Mouse (Mus musculus) layer of hippocampus, postnatal 14 days (tissue): ENCODE measurements around the gene Jaml. TPM values are rescaled to one million over a fixed set of nuclear protein-coding genes. Genes with fewer than 3 reads are reported as not detected.

ENCODE experiments used
- DNase-seq, 2 experiments: peaks; one replicate each; pipeline ENCODE4 v3.0.0; 2021 to 2022; ENCODE audit warnings: low spot score in 2 of 2, mixed read lengths in 1 of 2
- total RNA-seq, 2 experiments: library from RNA; stranded (reverse); gene quantifications; 2 replicates each; pipeline ENCODE4 v1.2.3; 2021

Gene Jaml
- total RNA-seq, 2 experiments from 2014 or later = 0.24 to 0.39 TPM

DNA sequence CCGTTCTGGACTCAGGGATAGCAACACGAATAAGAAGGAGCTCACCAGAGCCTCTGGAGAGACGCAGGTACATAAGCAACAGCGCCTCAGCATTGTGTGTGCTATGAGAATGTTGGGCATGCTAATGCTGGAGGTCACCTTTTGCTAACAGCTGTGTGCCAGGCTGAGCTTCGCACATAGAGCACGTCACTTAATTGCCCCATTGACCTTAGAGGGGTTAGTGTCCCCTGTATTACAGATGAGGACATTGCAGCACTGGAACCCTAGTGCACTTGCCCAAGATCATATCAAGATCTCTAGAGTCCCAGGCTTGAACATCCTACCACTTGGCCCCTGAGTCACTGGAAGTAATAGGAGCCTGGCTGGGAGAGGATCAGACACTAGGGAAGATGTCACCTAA, 41.6 kb downstream of the Jaml start:
- no peak for DNase-seq

DNA sequence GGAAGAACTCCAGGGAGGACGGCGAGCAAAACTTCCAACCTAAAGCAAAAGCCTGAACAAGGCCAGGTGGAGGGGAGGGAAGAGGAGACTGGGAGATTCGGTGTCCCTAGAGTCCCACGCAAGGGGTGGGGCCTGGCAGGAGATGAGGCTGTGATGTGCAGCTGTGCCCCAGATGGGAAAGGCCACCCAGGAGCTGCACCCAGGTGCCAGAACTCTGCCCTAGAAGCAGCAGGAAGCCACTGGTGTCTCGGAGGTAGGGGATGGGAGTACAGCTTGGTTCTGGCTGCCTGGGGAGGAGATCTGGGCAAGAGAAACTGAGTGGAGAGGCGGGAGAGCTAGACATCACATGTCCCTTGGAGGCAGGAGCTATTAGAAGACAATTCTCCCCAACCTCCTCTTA, 42.0 kb downstream of the Jaml start:
- DNase-seq = peak; percentile 20 to 30

- DNase-seq = peak; percentile 76 to 80
These were observed 42.8 kb downstream of the Jaml start for GRCm38 (mm10) chr9:45121769-45122168.

DNA sequence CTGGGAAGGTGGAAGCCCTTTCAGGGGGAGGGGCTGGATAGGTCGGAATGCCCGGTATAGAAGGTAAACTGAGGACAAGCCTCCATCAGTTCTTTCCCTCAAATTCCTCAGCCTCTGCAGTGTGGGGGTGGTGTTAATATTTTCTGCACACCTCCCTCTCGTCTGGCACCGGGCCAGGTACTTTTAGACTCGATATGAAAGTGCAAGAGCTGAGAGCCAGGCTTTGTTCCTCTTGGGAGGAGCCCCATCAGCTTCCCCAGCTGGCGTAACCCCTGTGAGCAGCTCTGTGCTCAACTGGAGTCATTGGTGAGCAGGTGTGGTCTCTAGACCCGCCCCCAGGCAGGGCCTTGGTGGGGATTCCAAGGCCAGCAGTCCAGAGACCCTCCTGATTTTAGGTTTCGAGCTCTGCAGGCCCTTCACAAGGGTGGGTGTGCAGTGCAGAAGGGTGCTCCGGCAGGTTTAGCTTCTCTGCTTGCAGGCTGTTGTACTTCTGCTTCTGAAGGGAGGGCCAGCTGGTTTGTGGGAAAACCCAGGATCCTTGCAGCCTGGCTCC, 43.3 kb downstream of the Jaml start:
- DNase-seq = peak; percentile 63 to 77

- no peak for DNase-seq
These were observed 46.2 kb downstream of the Jaml start for GRCm38 (mm10) chr9:45125211-45125610.

- DNase-seq = no peak
These were observed 48.0 kb downstream of the Jaml start for GRCm38 (mm10) chr9:45126941-45127340.

GRCm38 (mm10) chr9:45130119-45130518, 51.1 kb downstream of the Jaml start:
- DNase-seq = no peak

DNA sequence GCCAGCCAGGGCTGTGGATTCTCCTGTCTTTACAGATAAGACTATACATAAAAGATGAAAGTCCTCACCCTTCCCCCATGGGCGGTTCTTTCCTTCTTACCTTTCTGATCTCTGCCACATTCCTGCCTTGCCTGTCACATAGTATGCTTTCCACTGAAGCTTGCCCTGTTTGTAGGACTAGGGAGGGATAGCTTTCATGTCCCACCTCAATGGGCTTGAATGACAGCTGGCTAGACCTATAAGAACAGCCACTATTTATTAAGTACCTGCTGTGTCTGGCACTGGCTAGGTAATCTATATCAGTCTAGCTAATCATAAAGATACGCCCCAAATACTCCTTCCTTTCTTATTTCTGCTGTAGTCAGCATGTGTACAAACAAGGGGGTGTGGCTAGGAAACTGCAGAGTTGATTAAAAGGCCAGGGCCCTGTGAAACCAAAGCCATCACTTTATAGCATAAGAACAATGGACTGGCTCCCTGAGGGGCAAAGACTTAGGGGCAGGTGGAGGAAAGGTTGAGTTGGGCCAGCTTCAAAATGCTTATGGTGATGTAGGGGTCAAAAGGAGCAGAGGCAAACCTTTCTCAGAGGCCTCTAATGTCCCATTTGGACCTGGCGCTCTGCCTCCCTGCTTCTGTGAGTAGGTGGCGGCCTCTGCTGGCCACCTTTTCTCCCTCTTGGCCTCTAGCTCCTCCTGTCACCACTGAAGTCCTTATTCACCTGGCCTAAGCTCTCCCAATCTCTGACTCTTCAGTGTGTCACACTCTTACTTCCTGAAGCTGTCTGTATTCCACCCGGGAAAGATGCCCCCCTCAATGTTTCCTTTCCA, 54.7 kb downstream of the Jaml start:
- DNase-seq = no peak

GRCm38 (mm10) chr9:45136442-45137169, 57.6 kb downstream of the Jaml start:
- no peak for DNase-seq

DNA sequence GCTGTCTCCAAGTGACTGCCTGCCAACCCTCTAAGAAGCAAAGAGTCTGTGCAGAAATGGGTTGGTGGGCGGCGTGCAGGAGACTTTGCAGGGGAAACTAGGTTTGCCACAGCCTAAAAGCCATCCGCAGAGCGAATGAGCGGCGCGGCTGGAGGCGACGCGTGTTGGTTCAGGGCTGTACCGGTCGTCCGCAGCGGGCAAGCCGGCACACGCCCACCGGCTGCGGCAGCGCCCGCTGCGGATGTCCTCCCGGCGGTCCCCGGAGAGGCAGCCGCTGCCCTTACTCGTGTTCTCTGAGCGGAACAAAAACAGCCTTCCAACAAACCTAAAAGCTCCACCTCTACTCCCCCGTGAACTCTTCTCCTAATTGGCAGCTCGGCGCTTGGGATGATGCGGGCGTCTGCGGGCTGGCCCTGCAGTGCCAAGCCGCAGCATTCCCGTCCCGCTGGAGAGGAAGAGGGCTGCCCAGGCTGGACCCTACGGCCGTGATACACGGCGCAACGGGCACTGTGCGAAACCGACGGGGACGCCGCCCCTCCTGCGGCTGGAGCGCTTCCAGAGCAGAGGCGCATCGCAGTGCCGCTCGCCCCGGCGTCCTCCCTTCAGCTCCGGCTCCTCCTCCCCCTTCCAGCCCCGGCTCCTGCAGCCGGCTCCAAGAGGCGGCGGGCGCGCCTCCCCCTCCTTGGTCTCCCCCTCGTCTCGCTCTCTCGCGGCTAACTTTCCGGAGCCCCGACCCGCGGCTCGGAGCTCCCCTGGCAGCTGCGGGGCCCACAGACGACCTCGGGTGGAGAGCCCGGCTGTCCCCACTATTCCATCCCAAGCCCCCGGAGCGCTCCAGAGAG, 59.4 kb downstream of the Jaml start, which contains the start of gene Scn4b:
Gene Scn4b (plus strand): TSS at position 205 of the 842 bp plus-strand sequence.
- peak in 1 of 2 experiments; percentile 15 for DNase-seq

- DNase-seq = no peak
These were observed 60.1 kb downstream of the Jaml start for GRCm38 (mm10) chr9:45139082-45139481.

DNA sequence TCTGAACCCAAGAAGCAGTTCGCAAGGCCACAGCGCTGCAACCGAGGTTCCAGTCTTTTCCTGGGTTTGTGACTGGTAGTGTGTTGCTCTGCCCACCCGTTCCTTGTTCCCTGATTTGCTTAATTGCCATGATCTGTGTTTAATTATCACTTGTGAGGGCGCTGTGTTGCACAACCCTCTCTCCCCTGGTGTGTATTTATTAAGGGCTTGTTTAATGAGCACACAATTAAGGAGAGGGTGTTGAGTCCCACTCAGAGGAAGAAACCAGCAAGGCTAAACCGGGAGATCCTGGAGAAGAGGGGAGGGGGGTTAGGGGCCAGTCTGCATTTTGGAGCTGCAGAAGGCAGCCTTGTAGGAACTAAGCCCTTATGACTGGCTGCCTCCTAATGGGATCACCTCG, 62.0 kb downstream of the Jaml start:
- DNase-seq = no peak

GRCm38 (mm10) chr9:45142686-45143085, 63.7 kb downstream of the Jaml start:
- DNase-seq = no peak

GRCm38 (mm10) chr9:45145533-45146266, 66.7 kb downstream of the Jaml start:
- DNase-seq = no peak

DNA sequence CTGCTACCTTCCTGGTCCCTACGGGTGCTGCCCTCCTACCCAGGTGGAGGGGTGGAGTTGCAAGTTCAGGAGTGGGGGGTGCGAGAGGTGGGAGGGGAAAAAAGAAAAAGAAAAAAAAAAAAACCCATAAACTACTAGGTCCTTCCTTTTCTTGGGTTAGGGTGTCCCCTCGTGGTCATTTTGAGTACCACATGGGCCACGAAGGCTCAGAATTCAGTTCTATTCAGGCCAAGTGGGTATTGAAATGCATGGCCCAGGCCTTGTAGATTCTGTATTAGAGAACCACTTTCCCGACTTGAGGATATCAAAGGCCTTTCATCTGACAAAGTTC, 67.2 kb downstream of the Jaml start:
- DNase-seq = peak; percentile 76 to 81

DNA sequence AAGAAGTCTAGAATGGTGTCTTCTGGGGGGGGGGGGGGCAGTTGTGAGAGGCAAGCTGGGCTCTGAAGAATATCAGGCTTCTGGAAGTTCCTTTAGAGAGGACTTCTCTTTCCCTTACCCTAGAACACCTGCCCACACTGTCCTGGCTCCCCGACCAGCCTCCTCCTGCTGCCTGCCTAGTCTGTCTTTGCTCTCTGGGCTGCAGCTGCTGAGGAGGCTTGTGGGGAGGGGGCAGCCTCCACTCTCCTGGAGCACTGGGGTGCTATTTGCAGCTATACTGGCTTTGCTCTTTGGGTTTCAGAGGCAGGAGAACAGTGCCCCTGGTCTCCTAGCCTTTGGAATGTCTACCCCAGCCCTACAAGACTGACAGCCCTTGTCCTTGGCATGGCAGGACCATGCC, 72.0 kb downstream of the Jaml start:
- no peak for DNase-seq

- no peak for DNase-seq
These were observed 74.4 kb downstream of the Jaml start for GRCm38 (mm10) chr9:45153361-45153760.
